Comparison of ENCODE assay signal across 20 mouse cellular contexts in the genomic region with DNA sequence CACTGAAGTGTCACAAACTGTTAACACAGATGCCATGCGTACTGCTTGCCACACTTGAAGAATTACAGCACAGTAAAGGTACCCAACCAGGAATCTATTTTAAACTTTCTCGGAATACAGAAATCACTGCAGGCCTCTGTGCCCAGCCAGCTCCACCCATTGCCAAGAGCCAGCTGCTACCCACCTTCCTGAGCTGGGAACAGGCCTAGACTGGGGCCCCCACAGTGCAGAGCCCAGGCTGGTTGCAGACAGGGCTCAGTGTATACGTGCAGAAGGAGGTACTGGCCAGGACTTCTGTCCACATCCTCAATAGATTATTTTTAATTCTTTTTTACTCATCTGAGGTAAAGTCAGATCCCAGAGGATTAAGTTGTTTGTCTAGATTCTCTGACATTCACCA. TPM values are rescaled to one million over a fixed set of nuclear protein-coding genes. Genes with fewer than 3 reads are reported as not detected.
DNase-seq lines count a peak whose midpoint lies in the region; ATAC-seq and TF ChIP-seq lines count a peak whose summit lies in the region.
"Had no signal": no experiment of that assay in that cellular context is flagged by ENCODE, and none has a peak within 500 bp of the region (broad histone marks: within the 10 kb centered on the region; RNA-seq: fewer than 3 reads in every experiment).

No protein-coding gene starts in this region.

- no peaks in the 10 kb centered on the region for H3K4me1 ChIP-seq in hindbrain, embryonic 14.5 days (replicated peaks; ENCODE audit: control insufficient read depth, insufficient read depth, low read length)
- 0 out of 2 replicates have a peak, but pooled peaks cover 2% of the 10 kb centered on the region for H3K4me1 ChIP-seq in hindbrain, embryonic 12.5 days
- H3K4me1 ChIP-seq in liver, embryonic 16.5 days (ENCODE audit: control insufficient read depth, low read depth, low read length): no peaks in the 10 kb centered on the region; the same call in 1 of the 2 replicates
- no peaks in the 10 kb centered on the region for H3K4me1 ChIP-seq in liver, postnatal 0 days (ENCODE audit: insufficient read depth)
- peaks cover 41% of the 10 kb centered on the region for H3K4me1 ChIP-seq in heart, postnatal 0 days (ENCODE audit: control insufficient read depth, insufficient read depth)
- H3K4me1 ChIP-seq: kidney, embryonic 15.5 days; lung, embryonic 15.5 days had no signal

- TF ChIP-seq EP300 in liver, postnatal 0 days (IDR thresholded peaks at IDR 0.05; ENCODE audit: low read depth): no peak
- no peak for TF ChIP-seq EP300 in heart, postnatal 0 days (IDR thresholded peaks at IDR 0.05; ENCODE audit: low read depth)

- peak; percentile 17 for DNase-seq in gastrocnemius, postnatal 14 days
- DNase-seq in gastrocnemius, postnatal 4 days (ENCODE audit: low spot score in 2 of 2): no peak
- DNase-seq in hindbrain, embryonic 14.5 days (ENCODE audit: low spot score): no peak
- DNase-seq in liver, postnatal 0 days: no peak
- DNase-seq in heart, postnatal 0 days (ENCODE audit: low spot score): no peak
- DNase-seq in left cerebral cortex, adult 11 months (ENCODE audit: low spot score): no peak
- DNase-seq: cerebellum, adult 9-11 months; embryo, embryonic 11 days; gastrocnemius, postnatal 25 days; kidney, postnatal 4 days; liver; lung, postnatal 4 days; retina, postnatal 1 day; thymus, adult 18-20 months had no signal

- intact Hi-C loops in gastrocnemius, postnatal 14 days (cut with DNase I; ENCODE audit: low total_unique reads): no loop called here

- no peaks in the 10 kb centered on the region for H3K36me3 ChIP-seq in hindbrain, embryonic 14.5 days (replicated peaks; ENCODE audit: control insufficient read depth, insufficient read depth)
- no peaks in the 10 kb centered on the region for H3K36me3 ChIP-seq in hindbrain, embryonic 12.5 days
- no peaks in the 10 kb centered on the region for H3K36me3 ChIP-seq in liver, embryonic 16.5 days (ENCODE audit: control insufficient read depth, insufficient read depth)
- no peaks in the 10 kb centered on the region for H3K36me3 ChIP-seq in liver, postnatal 0 days (replicated peaks; ENCODE audit: insufficient read depth, low read length)
- peaks cover 11% of the 10 kb centered on the region; the same call in 1 of the 2 replicates for H3K36me3 ChIP-seq in heart, postnatal 0 days (replicated peaks; ENCODE audit: control insufficient read depth, insufficient read depth, low read length)
- H3K36me3 ChIP-seq: stomach, embryonic 15.5 days had no signal

- no peak overlapping the region for H3K27ac ChIP-seq in hindbrain, embryonic 14.5 days
- no peak overlapping the region for H3K27ac ChIP-seq in hindbrain, embryonic 12.5 days
- no peak overlapping the region for H3K27ac ChIP-seq in liver, embryonic 16.5 days (ENCODE audit: low read length)
- H3K27ac ChIP-seq in liver, postnatal 0 days (ENCODE audit: low read depth): no peak overlapping the region
- H3K27ac ChIP-seq in heart, postnatal 0 days (ENCODE audit: low read depth): peak overlapping the region; percentile 22
- H3K27ac ChIP-seq: kidney, embryonic 15.5 days; lung, embryonic 15.5 days; stomach, embryonic 15.5 days had no signal

- no peaks in the 10 kb centered on the region for H3K27me3 ChIP-seq in hindbrain, embryonic 14.5 days (ENCODE audit: control insufficient read depth, insufficient read depth, low read length)
- H3K27me3 ChIP-seq in hindbrain, embryonic 12.5 days: no peaks in the 10 kb centered on the region
- H3K27me3 ChIP-seq in liver, embryonic 16.5 days (ENCODE audit: control insufficient read depth, insufficient read depth, low read depth, low read length): no peaks in the 10 kb centered on the region
- H3K27me3 ChIP-seq in liver, postnatal 0 days (ENCODE audit: insufficient read depth, low read length): no peaks in the 10 kb centered on the region
- H3K27me3 ChIP-seq in heart, postnatal 0 days (ENCODE audit: control insufficient read depth, insufficient read depth, low read length): no peaks in the 10 kb centered on the region
- H3K27me3 ChIP-seq: kidney, embryonic 15.5 days; lung, embryonic 15.5 days; stomach, embryonic 15.5 days had no signal

- 78% methylated on average over 3 of the region's 3 CpGs for WGBS in hindbrain, embryonic 14.5 days
- 77% methylated on average over 3 of the region's 3 CpGs for WGBS in hindbrain, embryonic 12.5 days
- 59% methylated on average over 3 of the region's 3 CpGs for WGBS in liver, embryonic 16.5 days (ENCODE audit: insufficient replicate concordance)
- 67% methylated on average over 3 of the region's 3 CpGs for WGBS in liver, postnatal 0 days (ENCODE audit: insufficient replicate concordance)
- 35% methylated on average over 3 of the region's 3 CpGs for WGBS in heart, postnatal 0 days

- no peak overlapping the region for H3K4me2 ChIP-seq in hindbrain, embryonic 14.5 days (replicated peaks)
- no peak overlapping the region for H3K4me2 ChIP-seq in hindbrain, embryonic 12.5 days (replicated peaks)
- H3K4me2 ChIP-seq in liver, embryonic 16.5 days (ENCODE audit: low read depth, low read length): no peak overlapping the region
- H3K4me2 ChIP-seq in liver, postnatal 0 days (ENCODE audit: low read depth, low read length): no peak overlapping the region; the same call in 1 of the 2 replicates
- no peak overlapping the region for H3K4me2 ChIP-seq in heart, postnatal 0 days (ENCODE audit: low read depth, low read length)
- H3K4me2 ChIP-seq: kidney, embryonic 15.5 days; lung, embryonic 15.5 days; stomach, embryonic 15.5 days had no signal

- no peak for TF ChIP-seq CTCF in liver, postnatal 0 days (IDR thresholded peaks at IDR 0.05; ENCODE audit: low read depth)
- TF ChIP-seq CTCF in heart, postnatal 0 days (IDR thresholded peaks at IDR 0.05; ENCODE audit: low read depth): no peak

- 0 out of 2 replicates have a peak, but pooled peaks cover 8% of the 10 kb centered on the region for H3K9me3 ChIP-seq in hindbrain, embryonic 14.5 days (ENCODE audit: control insufficient read depth, low read length)
- no peaks in the 10 kb centered on the region for H3K9me3 ChIP-seq in hindbrain, embryonic 12.5 days (replicated peaks)
- no peaks in the 10 kb centered on the region for H3K9me3 ChIP-seq in liver, embryonic 16.5 days (replicated peaks; ENCODE audit: control insufficient read depth, low read length)
- H3K9me3 ChIP-seq in liver, postnatal 0 days (ENCODE audit: low read length): no peaks in the 10 kb centered on the region
- no peaks in the 10 kb centered on the region for H3K9me3 ChIP-seq in heart, postnatal 0 days (replicated peaks; ENCODE audit: control insufficient read depth, low read length)
- H3K9me3 ChIP-seq: kidney, embryonic 15.5 days; lung, embryonic 15.5 days; stomach, embryonic 15.5 days had no signal

- H3K4me3 ChIP-seq in hindbrain, embryonic 14.5 days (replicated peaks; ENCODE audit: low read length): no peak overlapping the region
- H3K4me3 ChIP-seq in hindbrain, embryonic 12.5 days: no peak overlapping the region
- H3K4me3 ChIP-seq in liver, embryonic 16.5 days (ENCODE audit: low read depth, low read length): no peak overlapping the region
- no peak overlapping the region for H3K4me3 ChIP-seq in liver, postnatal 0 days (ENCODE audit: low read depth, low read length)
- H3K4me3 ChIP-seq in heart, postnatal 0 days (ENCODE audit: low read depth, low read length): no peak overlapping the region
- H3K4me3 ChIP-seq: kidney, embryonic 15.5 days; lung, embryonic 15.5 days; stomach, embryonic 15.5 days had no signal

- 0 out of 2 replicates have a peak, but pooled peaks have one; percentile 27 for ATAC-seq in hindbrain, embryonic 14.5 days (ENCODE audit: low FRiP score)
- ATAC-seq in hindbrain, embryonic 12.5 days (ENCODE audit: low FRiP score): no peak
- ATAC-seq in liver, embryonic 16.5 days (ENCODE audit: low read depth): 0 out of 2 replicates have a peak, but pooled peaks have one; percentile 31
- ATAC-seq in liver, postnatal 0 days: no peak
- peak; percentile 65 for ATAC-seq in heart, postnatal 0 days (ENCODE audit: insufficient read depth, low read depth)
- ATAC-seq: intestine, postnatal 0 days had no signal

- no peak overlapping the region for H3K9ac ChIP-seq in hindbrain, embryonic 14.5 days
- H3K9ac ChIP-seq in hindbrain, embryonic 12.5 days: no peak overlapping the region
- no peak overlapping the region for H3K9ac ChIP-seq in liver, embryonic 16.5 days (ENCODE audit: low read depth, low read length)
- no peak overlapping the region for H3K9ac ChIP-seq in liver, postnatal 0 days (replicated peaks)
- H3K9ac ChIP-seq in heart, postnatal 0 days (replicated peaks; ENCODE audit: low read depth, low read length): no peak overlapping the region
- H3K9ac ChIP-seq: kidney, embryonic 15.5 days; lung, embryonic 15.5 days; stomach, embryonic 15.5 days had no signal

RNA-seq across cellular contexts. Expression of a gene that starts 39.6 kb away (rescaled TPM):
- 100 to 1,000 TPM; 245 to 266 TPM for total RNA-seq in gastrocnemius, postnatal 14 days (2021)
- total RNA-seq in gastrocnemius, postnatal 4 days (2021): 100 to 1,000 TPM; 778 to 813 TPM
- 38.5 and 49.5 TPM in 2 replicates for polyA plus RNA-seq in hindbrain, embryonic 14.5 days (2014; fragmentation: Nextera tagmentation; extraction: Ambion mirVana)
- polyA plus RNA-seq in hindbrain, embryonic 12.5 days (2016; fragmentation: Nextera tagmentation; extraction: Ambion mirVana): 414 and 447 TPM in 2 replicates
- 209 and 240 TPM in 2 replicates for polyA plus RNA-seq in liver, embryonic 16.5 days (2015; fragmentation: Nextera tagmentation; extraction: Ambion mirVana)
- 113 and 121 TPM in 2 replicates for polyA plus RNA-seq in liver, postnatal 0 days (2015; fragmentation: Nextera tagmentation; extraction: Ambion mirVana)
- 687 and 726 TPM in 2 replicates for total RNA-seq in heart, postnatal 0 days (2014; rRNA removed; ENCODE audit: low replicate concordance)
- 190 and 200 TPM in 2 replicates for polyA plus RNA-seq in heart, postnatal 0 days (2015; fragmentation: Nextera tagmentation; extraction: Ambion mirVana)

Comparison
In these comparisons a context has a peak if more than half of its experiments do, and no peak if none do; other contexts are left out.
1. ATAC-seq: peak in hindbrain, embryonic 14.5 days (single experiment), liver, embryonic 16.5 days (single experiment) and heart, postnatal 0 days (single experiment); none in hindbrain, embryonic 12.5 days (single experiment) and liver, postnatal 0 days (single experiment).